In the genomic region with DNA sequence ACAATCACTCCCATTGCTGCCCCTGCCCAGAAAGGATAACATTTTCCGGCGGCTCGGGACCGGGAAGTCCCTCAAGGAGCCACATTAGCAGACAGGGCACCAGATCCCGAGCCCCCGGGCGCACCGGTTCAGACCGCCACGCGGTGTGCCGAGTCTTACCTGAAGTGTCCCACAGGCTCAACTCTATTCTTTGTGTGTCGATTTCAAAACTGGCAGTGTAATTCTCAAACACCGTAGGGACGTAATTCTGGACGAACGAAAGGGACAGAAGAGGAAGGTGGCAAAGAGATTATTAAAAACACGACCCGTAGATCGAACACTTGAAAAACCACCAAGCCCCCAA, we compare ENCODE assay signal across 8 mouse cellular contexts. TPM values are rescaled to one million over a fixed set of nuclear protein-coding genes. Genes with fewer than 3 reads are reported as not detected.
DNase-seq lines count a peak whose midpoint lies in the region; ATAC-seq and TF ChIP-seq lines count a peak whose summit lies in the region.

No protein-coding gene starts in this region.

- H3K4me1 ChIP-seq in limb, embryonic 14.5 days (ENCODE audit: control insufficient read depth, insufficient read depth, low read length) = peaks cover 21% of the 10 kb centered on the region
- peaks cover 14% of the 10 kb centered on the region for H3K4me1 ChIP-seq in stomach, embryonic 16.5 days (ENCODE audit: control insufficient read depth, insufficient read depth, low read length)

- H3K9me3 ChIP-seq in limb, embryonic 14.5 days (ENCODE audit: control insufficient read depth, low read length) = no peaks in the 10 kb centered on the region
- H3K9me3 ChIP-seq in stomach, embryonic 16.5 days (replicated peaks; ENCODE audit: control insufficient read depth, low read length) = no peaks in the 10 kb centered on the region

- TF ChIP-seq CTCF in gastrocnemius, adult 2 months (IDR thresholded peaks at IDR 0.05) = no peak

- H3K4me2 ChIP-seq in limb, embryonic 14.5 days (replicated peaks; ENCODE audit: low read depth, low read length, severe bottlenecking) = peak overlapping the region; percentile 63
- peak overlapping the region; percentile 62 for H3K4me2 ChIP-seq in stomach, embryonic 16.5 days (ENCODE audit: low read depth, low read length)

- under 1% methylated on average over 20 of the region's 20 CpGs for WGBS in limb, embryonic 14.5 days
- under 1% methylated on average over 20 of the region's 20 CpGs for WGBS in stomach, embryonic 16.5 days

- H3K27ac ChIP-seq in gastrocnemius, adult 2 months = peak overlapping the region; percentile 90
- H3K27ac ChIP-seq in limb, embryonic 14.5 days (replicated peaks; ENCODE audit: low read depth, low read length) = peak overlapping the region; percentile 78
- H3K27ac ChIP-seq in stomach, embryonic 16.5 days (ENCODE audit: low read length) = peak overlapping the region; percentile 97

- peaks cover 17% of the 10 kb centered on the region; the same call in 1 of the 2 replicates for H3K36me3 ChIP-seq in limb, embryonic 14.5 days (ENCODE audit: control insufficient read depth, insufficient read depth, low read length)
- no peaks in the 10 kb centered on the region for H3K36me3 ChIP-seq in stomach, embryonic 16.5 days (ENCODE audit: control insufficient read depth, insufficient read depth, low read length)

- peak overlapping the region; percentile 97 for H3K9ac ChIP-seq in limb, embryonic 14.5 days (ENCODE audit: low read depth, low read length, severe bottlenecking)
- H3K9ac ChIP-seq in stomach, embryonic 16.5 days (ENCODE audit: low read length) = peak overlapping the region; percentile 92

- H3K4me3 ChIP-seq in gastrocnemius, adult 2 months = peak overlapping the region; percentile 89
- peak overlapping the region; percentile 63 for H3K4me3 ChIP-seq in limb, embryonic 14.5 days (replicated peaks; ENCODE audit: low read length)
- peak overlapping the region; percentile 84 for H3K4me3 ChIP-seq in stomach, embryonic 16.5 days (replicated peaks; ENCODE audit: low read length)

- peak; percentile 3; the same call in 1 of the 2 replicates for ATAC-seq in limb, embryonic 14.5 days (ENCODE audit: low FRiP score, low read depth)
- ATAC-seq in stomach, embryonic 16.5 days (ENCODE audit: insufficient read depth, low FRiP score) = peak; percentile 11; the same call in 1 of the 2 replicates

- H3K27me3 ChIP-seq in limb, embryonic 14.5 days (ENCODE audit: control insufficient read depth, insufficient read depth, low read length) = no peaks in the 10 kb centered on the region
- no peaks in the 10 kb centered on the region for H3K27me3 ChIP-seq in stomach, embryonic 16.5 days (ENCODE audit: control insufficient read depth, insufficient read depth, low read length)

- intact Hi-C loops in gastrocnemius, adult 2 months (cut with DNase I) = loop anchor here (1.0 to 10.0 kb wide), 4 partner anchors 473 to 842 kb away; no protein-coding TSS in a partner anchor
- intact Hi-C loops in gastrocnemius, postnatal 14 days (cut with DNase I; ENCODE audit: low total_unique reads) = no loop called here

- no peak for TF ChIP-seq POLR2A in limb, embryonic 14.5 days (IDR thresholded peaks at IDR 0.05; ENCODE audit: borderline replicate concordance, extremely low read depth, insufficient read depth, insufficient read length)

- no peak for DNase-seq in gastrocnemius, adult 2 months
- DNase-seq in gastrocnemius, postnatal 14 days = no peak
- DNase-seq in spleen, adult 12 weeks (ENCODE audit: low spot score) = peak; percentile 1
- no peak for DNase-seq in spleen, postnatal 36 days (ENCODE audit: low spot score in 2 of 2)
- DNase-seq in limb, embryonic 14.5 days (ENCODE audit: low spot score) = no peak
- DNase-seq in right cerebral cortex, postnatal 4 days = no peak
- DNase-seq in layer of hippocampus, postnatal 14 days (ENCODE audit: low spot score in 2 of 2) = no peak

RNA-seq across cellular contexts. Expression of a gene that starts 0.9 kb away (rescaled TPM):
- 1 to 10 TPM; 5.3 to 6.4 TPM for total RNA-seq in gastrocnemius, adult 2 months (2021)
- 10 to 100 TPM in 1 of 2 experiments, 1 to 10 TPM in 1; 9.9 to 14.0 TPM for total RNA-seq in gastrocnemius, postnatal 14 days (2021)
- polyA plus RNA-seq in limb, embryonic 14.5 days (2012; rRNA removed) = 59.4 and 68.8 TPM in 2 replicates
- 162 and 176 TPM in 2 replicates for polyA plus RNA-seq in limb, embryonic 14.5 days (2014; fragmentation: Nextera tagmentation; extraction: Ambion mirVana)
- polyA plus RNA-seq in stomach, embryonic 16.5 days (2015; fragmentation: Nextera tagmentation; extraction: Ambion mirVana) = 68.8 and 70.5 TPM in 2 replicates
- total RNA-seq in layer of hippocampus, postnatal 14 days (2021) = 10 to 100 TPM; 15.8 to 16.1 TPM
